Mouse (Mus musculus) cerebellum, adult 2 months (tissue): Measurements from ENCODE around the gene Cdh15.

Source experiments
- CTCF ChIP-seq: fragments of 200-500 bp; IDR thresholded peaks from 2 replicates; pipeline ENCODE4 v1.5.1; 2011; ENCODE audit warnings: low read depth, mild to moderate bottlenecking, control low read depth, low read length, moderate library complexity, borderline replicate concordance; ENCODE audit not compliant: insufficient read depth
- POLR2A ChIP-seq: fragments of 200-500 bp; IDR thresholded peaks from 2 replicates; pipeline ENCODE4 v1.6.1; 2011; ENCODE audit warnings: low read length, control low read depth, borderline replicate concordance; ENCODE audit not compliant: insufficient read depth

GRCm38 (mm10) chr8:122901892-122902515, 54.2 kb downstream of the Cdh15 start:
- no peak for TF ChIP-seq CTCF
- TF ChIP-seq POLR2A, result no peak
